Mouse (Mus musculus) limb, embryonic 10.5 days (tissue): ENCODE results near the gene Wdr25. TPM values are rescaled to one million over a fixed set of nuclear protein-coding genes. Genes with fewer than 3 reads are reported as not detected.

Experiments used
- DNase-seq: peaks from one replicate; pipeline ENCODE4 v3.0.0-alpha.2; 2017; ENCODE audit warnings: low spot score
- H3K27ac ChIP-seq: fragments of 300-500 bp; sonication (generic); 2 replicates; pipeline ENCODE4 v1.5.1; 2016; ENCODE audit warnings: mild to moderate bottlenecking
- H3K27me3 ChIP-seq: fragments of 300-500 bp; sonication (generic); 2 replicates; pipeline ENCODE4 v1.6.1; 2016; ENCODE audit warnings: low read depth, mild to moderate bottlenecking; ENCODE audit not compliant: poor library complexity, severe bottlenecking
- H3K36me3 ChIP-seq: fragments of 300-500 bp; sonication (generic); 2 replicates; pipeline ENCODE4 v1.6.1; 2016; ENCODE audit warnings: mild to moderate bottlenecking, moderate library complexity
- H3K4me1 ChIP-seq: fragments of 300-500 bp; sonication (generic); 2 replicates; pipeline ENCODE4 v1.6.1; 2016
- H3K4me3 ChIP-seq: fragments of 300-500 bp; sonication (generic); 2 replicates; pipeline ENCODE4 v1.5.1; 2016; ENCODE audit warnings: mild to moderate bottlenecking, moderate library complexity
- H3K9me3 ChIP-seq: fragments of 300-500 bp; sonication (generic); replicated peaks from 2 replicates; pipeline ENCODE4 v1.6.1; 2016; ENCODE audit warnings: mild to moderate bottlenecking
- WGBS: fragments of 180-500 bp; shearing (Covaris S2); methylation state at CpG from one replicate; pipeline ENCODE4 v1.1.7; 2016; 5-methylcytosine and 5-hydroxymethylcytosine counted together
- polyA plus RNA-seq: library from polyadenylated mRNA; unstranded; fragments of >200 nt; fragmentation: Nextera tagmentation; extraction: Ambion mirVana; gene quantifications from 2 replicates; pipeline ENCODE4 v1.2.1, GENCODE M21; 2016

Wdr25 gene
- polyA plus RNA-seq, 1 experiment from 2014 or later: 11.8 TPM

GRCm38 (mm10) chr12:108873122-108873521 lies 20.3 kb upstream of the Wdr25 start:
- Histone ChIP-seq H3K36me3 (peaks cover 98% of the 10 kb centered on the region), H3K4me1 (no peaks in the 10 kb centered on the region)
- no peak for DNase-seq

GRCm38 (mm10) chr12:108879138-108879537 lies 14.3 kb upstream of the Wdr25 start:
- no peak overlapping the region for H3K4me3 ChIP-seq
- H3K27ac ChIP-seq: no peak overlapping the region
- no peak for DNase-seq
- no peaks in the 10 kb centered on the region for H3K4me1 ChIP-seq
- no peaks in the 10 kb centered on the region for H3K9me3 ChIP-seq
- WGBS: 95% methylated on average over 4 of the region's 4 CpGs
- no peaks in the 10 kb centered on the region for H3K27me3 ChIP-seq
- peaks cover 95% of the 10 kb centered on the region for H3K36me3 ChIP-seq

More at GRCm38 (mm10) chr12:108873122-108873521, 20.3 kb upstream of the Wdr25 start:
- Histone ChIP-seq H3K27me3 (no peaks in the 10 kb centered on the region), H3K27ac (no peak overlapping the region), H3K4me3 (no peak overlapping the region), H3K9me3 (no peaks in the 10 kb centered on the region)
- 85% methylated on average over 5 of the region's 5 CpGs for WGBS

GRCm38 (mm10) chr12:108880606-108881005 lies 12.8 kb upstream of the Wdr25 start:
- no peaks in the 10 kb centered on the region for H3K27me3 ChIP-seq

GRCm38 (mm10) chr12:108881192-108881591 lies 12.2 kb upstream of the Wdr25 start:
- H3K4me3 ChIP-seq: no peak overlapping the region
- 91% methylated on average over 3 of the region's 3 CpGs for WGBS
- peaks cover 95% of the 10 kb centered on the region for H3K36me3 ChIP-seq
- H3K27ac ChIP-seq: no peak overlapping the region
- DNase-seq: no peak
- H3K27me3 ChIP-seq: no peaks in the 10 kb centered on the region
- H3K9me3 ChIP-seq: no peaks in the 10 kb centered on the region
- no peaks in the 10 kb centered on the region for H3K4me1 ChIP-seq

More at GRCm38 (mm10) chr12:108880606-108881005, 12.8 kb upstream of the Wdr25 start:
- DNase-seq: no peak
- Histone ChIP-seq H3K27ac (no peak overlapping the region), H3K36me3 (peaks cover 95% of the 10 kb centered on the region), H3K9me3 (no peaks in the 10 kb centered on the region), H3K4me3 (no peak overlapping the region), H3K4me1 (no peaks in the 10 kb centered on the region)
- WGBS: 95% methylated on average over 5 of the region's 5 CpGs

- WGBS: 93% methylated on average over 8 of the region's 8 CpGs
- no peak for DNase-seq
- H3K36me3 ChIP-seq: peaks cover 97% of the 10 kb centered on the region
Measured at GRCm38 (mm10) chr12:108882776-108883175, 10.7 kb upstream of the Wdr25 start.

GRCm38 (mm10) chr12:108885906-108886305 lies 7.5 kb upstream of the Wdr25 start:
- Histone ChIP-seq H3K9me3 (no peaks in the 10 kb centered on the region), H3K27me3 (no peaks in the 10 kb centered on the region), H3K27ac (no peak overlapping the region), H3K4me3 (no peak overlapping the region), H3K36me3 (peaks cover 95% of the 10 kb centered on the region), H3K4me1 (no peaks in the 10 kb centered on the region)
- 100% methylated on average over 1 of the region's 1 CpGs for WGBS
- no peak for DNase-seq

More at GRCm38 (mm10) chr12:108882776-108883175, 10.7 kb upstream of the Wdr25 start:
- Histone ChIP-seq H3K4me1 (no peaks in the 10 kb centered on the region), H3K27ac (no peak overlapping the region), H3K4me3 (no peak overlapping the region), H3K27me3 (no peaks in the 10 kb centered on the region), H3K9me3 (no peaks in the 10 kb centered on the region)

GRCm38 (mm10) chr12:108887077-108887476 lies 6.4 kb upstream of the Wdr25 start:
- WGBS: 92% methylated on average over 4 of the region's 4 CpGs
- H3K9me3 ChIP-seq: no peaks in the 10 kb centered on the region
- peaks cover 90% of the 10 kb centered on the region for H3K36me3 ChIP-seq

GRCm38 (mm10) chr12:108888632-108889031 lies 4.8 kb upstream of the Wdr25 start:
- Histone ChIP-seq H3K27me3 (no peaks in the 10 kb centered on the region), H3K36me3 (peaks cover 74% of the 10 kb centered on the region), H3K4me1 (peaks cover 9% of the 10 kb centered on the region), H3K4me3 (no peak overlapping the region), H3K27ac (no peak overlapping the region), H3K9me3 (no peaks in the 10 kb centered on the region)
- 67% methylated on average over 4 of the region's 4 CpGs for whole genome bisulfite sequencing
- no peak for DNase-seq

More at GRCm38 (mm10) chr12:108887077-108887476, 6.4 kb upstream of the Wdr25 start:
- H3K4me3 ChIP-seq: no peak overlapping the region
- no peaks in the 10 kb centered on the region for H3K4me1 ChIP-seq
- no peak for DNase-seq
- no peaks in the 10 kb centered on the region for H3K27me3 ChIP-seq
- H3K27ac ChIP-seq: no peak overlapping the region

- H3K9me3 ChIP-seq: no peaks in the 10 kb centered on the region
- WGBS: under 1% methylated on average over 58 of the region's 58 CpGs
- peak within 1 kb of the TSS; percentile 88 for H3K27ac ChIP-seq
- no peaks in the 10 kb centered on the region for H3K27me3 ChIP-seq
- peaks cover 16% of the 10 kb centered on the region for H3K4me1 ChIP-seq
- peak; percentile 97 for DNase-seq
- H3K4me3 ChIP-seq: peak within 1 kb of the TSS; percentile 93
- H3K36me3 ChIP-seq: peaks cover 30% of the 10 kb centered on the region
Measured at GRCm38 (mm10) chr12:108893715-108894431, 442 bp downstream of the Wdr25 start, which contains the start of gene Wars. Wars (minus strand) TSS chr12:108894174.

- no peak for DNase-seq
- Histone ChIP-seq H3K4me1 (peaks cover 16% of the 10 kb centered on the region), H3K9me3 (no peaks in the 10 kb centered on the region), H3K4me3 (peak overlapping the region; percentile 93), H3K27ac (peak overlapping the region; percentile 88), H3K36me3 (peaks cover 26% of the 10 kb centered on the region), H3K27me3 (no peaks in the 10 kb centered on the region)
- 1% methylated on average over 7 of the region's 7 CpGs for WGBS
Measured at GRCm38 (mm10) chr12:108894432-108894816, 993 bp downstream of the Wdr25 start.

- DNase-seq: no peak
Measured at GRCm38 (mm10) chr12:108896006-108896405, 2.6 kb downstream of the Wdr25 start.

GRCm38 (mm10) chr12:108901346-108901745 lies 7.9 kb downstream of the Wdr25 start:
- DNase-seq: no peak
- 87% methylated on average over 5 of the region's 5 CpGs for WGBS
- Histone ChIP-seq H3K4me1 (peaks cover 21% of the 10 kb centered on the region), H3K9me3 (no peaks in the 10 kb centered on the region), H3K27ac (no peak overlapping the region), H3K4me3 (no peak overlapping the region), H3K36me3 (peaks cover 15% of the 10 kb centered on the region), H3K27me3 (peaks cover 4% of the 10 kb centered on the region; the same call in 1 of the 2 replicates)

More at GRCm38 (mm10) chr12:108896006-108896405, 2.6 kb downstream of the Wdr25 start:
- peaks cover 16% of the 10 kb centered on the region for H3K4me1 ChIP-seq
- H3K27me3 ChIP-seq: no peaks in the 10 kb centered on the region
- H3K4me3 ChIP-seq: no peak overlapping the region
- 86% methylated on average over 3 of the region's 3 CpGs for WGBS
- H3K36me3 ChIP-seq: peaks cover 18% of the 10 kb centered on the region
- H3K9me3 ChIP-seq: no peaks in the 10 kb centered on the region
- no peak overlapping the region for H3K27ac ChIP-seq

GRCm38 (mm10) chr12:108902940-108903339 lies 9.5 kb downstream of the Wdr25 start:
- H3K27me3 ChIP-seq: peaks cover 4% of the 10 kb centered on the region
- peak; percentile 79 for DNase-seq
- H3K36me3 ChIP-seq: peaks cover 13% of the 10 kb centered on the region
- H3K27ac ChIP-seq: no peak overlapping the region
- H3K4me3 ChIP-seq: no peak overlapping the region
- H3K9me3 ChIP-seq: no peaks in the 10 kb centered on the region
- 23% methylated on average over 8 of the region's 8 CpGs for WGBS
- peaks cover 28% of the 10 kb centered on the region for H3K4me1 ChIP-seq
